Mouse (Mus musculus) fat pad, adult 2 months (tissue): Measurements from ENCODE around the gene Pcdh20.

Experiments used
- DNase-seq: peaks from one replicate; pipeline ENCODE4 v3.0.0-alpha.2; 2011; ENCODE audit warnings: low read depth, low spot score; ENCODE audit errors: extremely low read depth

The Pcdh20 gene

GRCm38 (mm10) chr14:88470495-88471434 is at the start of gene Pcdh20:
Pcdh20 (minus strand) TSS chr14:88471396.
- no peak for DNase-seq

GRCm38 (mm10) chr14:88479909-88480308 is 8.7 kb upstream of the Pcdh20 start:
- no peak for DNase-seq

- DNase-seq: no peak
These were observed 1.2 kb downstream of the Pcdh20 start for GRCm38 (mm10) chr14:88469956-88470355.

GRCm38 (mm10) chr14:88469361-88469760 is 1.8 kb downstream of the Pcdh20 start:
- no peak for DNase-seq

- no peak for DNase-seq
These were observed 4.8 kb downstream of the Pcdh20 start for GRCm38 (mm10) chr14:88466416-88466815.

GRCm38 (mm10) chr14:88464356-88464755 is 6.8 kb downstream of the Pcdh20 start:
- DNase-seq: no peak

GRCm38 (mm10) chr14:88463357-88463756 is 7.8 kb downstream of the Pcdh20 start:
- DNase-seq: no peak

GRCm38 (mm10) chr14:88462944-88463343 is 8.3 kb downstream of the Pcdh20 start:
- no peak for DNase-seq

- no peak for DNase-seq
These were observed 10.5 kb downstream of the Pcdh20 start for GRCm38 (mm10) chr14:88460705-88461104.

- no peak for DNase-seq
These were observed 27.9 kb downstream of the Pcdh20 start for GRCm38 (mm10) chr14:88443304-88443703.

GRCm38 (mm10) chr14:88429393-88429792 is 41.8 kb downstream of the Pcdh20 start:
- no peak for DNase-seq

- DNase-seq: no peak
These were observed 43.8 kb downstream of the Pcdh20 start for GRCm38 (mm10) chr14:88427370-88427769.
